Mouse (Mus musculus) liver, embryonic 12.5 days (tissue): Measurements from ENCODE around the gene Dnase1l3. TPM values are rescaled to one million over a fixed set of nuclear protein-coding genes. Genes with fewer than 3 reads are reported as not detected.
A peak's percentile ranks its signal among the peaks of the same experiment; 100 is the strongest.
"Not testable (repeated sequence)": the region's sequence is repeated elsewhere in the genome, so short reads cannot be mapped to it uniquely, and the experiment has no call there.

Experiments used
- ATAC-seq: fragments of 200-750 bp; cut with Nextera tagmentation; 2 replicates; pipeline ENCODE4 v1.8.0; 2017; ENCODE audit warnings: moderate number of reproducible peaks, mild to moderate bottlenecking, moderate library complexity
- H3K27ac ChIP-seq: fragments of 300-500 bp; sonication (generic); 2 replicates; pipeline ENCODE4 v1.5.1; 2016; ENCODE audit warnings: mild to moderate bottlenecking
- H3K27me3 ChIP-seq: fragments of 300-500 bp; sonication (generic); replicated peaks from 2 replicates; pipeline ENCODE4 v1.6.1; 2016; ENCODE audit warnings: mild to moderate bottlenecking, moderate library complexity
- H3K36me3 ChIP-seq: fragments of 300-500 bp; sonication (generic); 2 replicates; pipeline ENCODE4 v1.6.1; 2016; ENCODE audit warnings: mild to moderate bottlenecking, moderate library complexity
- H3K4me1 ChIP-seq: fragments of 300-500 bp; sonication (generic); 2 replicates; pipeline ENCODE4 v1.6.1; 2016
- H3K4me2 ChIP-seq: fragments of 300-500 bp; sonication (generic); 2 replicates; pipeline ENCODE4 v1.6.1; 2016; ENCODE audit warnings: mild to moderate bottlenecking, moderate library complexity
- H3K4me3 ChIP-seq: fragments of 300-500 bp; sonication (generic); 2 replicates; pipeline ENCODE4 v1.5.1; 2016; ENCODE audit warnings: mild to moderate bottlenecking, moderate library complexity
- H3K9ac ChIP-seq: fragments of 300-500 bp; sonication (generic); 2 replicates; pipeline ENCODE4 v1.6.1; 2016; ENCODE audit warnings: mild to moderate bottlenecking, moderate library complexity
- H3K9me3 ChIP-seq: fragments of 300-500 bp; sonication (generic); replicated peaks from 2 replicates; pipeline ENCODE4 v1.6.1; 2016; ENCODE audit warnings: mild to moderate bottlenecking, moderate library complexity
- WGBS: fragments of 180-500 bp; shearing (Covaris S2); methylation state at CpG from one replicate; pipeline ENCODE4 v1.1.7; 2016; ENCODE audit not compliant: insufficient replicate concordance; 5-methylcytosine and 5-hydroxymethylcytosine counted together
- polyA plus RNA-seq: library from polyadenylated mRNA; unstranded; fragments of >200 nt; fragmentation: Nextera tagmentation; extraction: Ambion mirVana; gene quantifications from 2 replicates; pipeline ENCODE4 v1.2.1, GENCODE M21; 2016

Dnase1l3 gene
- polyA plus RNA-seq, 1 experiment from 2014 or later = 0.79 TPM

- no peak for ATAC-seq
- WGBS = 69% methylated on average over 10 of the region's 10 CpGs
These were observed 13.6 kb upstream of the Dnase1l3 start for GRCm38 (mm10) chr14:8007923-8008322.

GRCm38 (mm10) chr14:8007486-8007885 lies 13.1 kb upstream of the Dnase1l3 start:
- no peak for ATAC-seq
- Histone ChIP-seq H3K4me1 (peaks cover 2% of the 10 kb centered on the region; the same call in 1 of the 2 replicates), H3K4me2 (no peak overlapping the region), H3K36me3 (no peaks in the 10 kb centered on the region), H3K9me3 (no peaks in the 10 kb centered on the region), H3K9ac (no peak overlapping the region), H3K27ac (no peak overlapping the region), H3K4me3 (no peak overlapping the region), H3K27me3 (peaks cover 22% of the 10 kb centered on the region)
- 64% methylated on average over 2 of the region's 2 CpGs for WGBS

More at GRCm38 (mm10) chr14:8007923-8008322, 13.6 kb upstream of the Dnase1l3 start:
- Histone ChIP-seq H3K9me3 (no peaks in the 10 kb centered on the region), H3K27ac (no peak overlapping the region), H3K4me1 (no peaks in the 10 kb centered on the region; the same call in 1 of the 2 replicates), H3K4me2 (no peak overlapping the region), H3K27me3 (peaks cover 18% of the 10 kb centered on the region), H3K4me3 (no peak overlapping the region), H3K9ac (no peak overlapping the region), H3K36me3 (no peaks in the 10 kb centered on the region)

DNA sequence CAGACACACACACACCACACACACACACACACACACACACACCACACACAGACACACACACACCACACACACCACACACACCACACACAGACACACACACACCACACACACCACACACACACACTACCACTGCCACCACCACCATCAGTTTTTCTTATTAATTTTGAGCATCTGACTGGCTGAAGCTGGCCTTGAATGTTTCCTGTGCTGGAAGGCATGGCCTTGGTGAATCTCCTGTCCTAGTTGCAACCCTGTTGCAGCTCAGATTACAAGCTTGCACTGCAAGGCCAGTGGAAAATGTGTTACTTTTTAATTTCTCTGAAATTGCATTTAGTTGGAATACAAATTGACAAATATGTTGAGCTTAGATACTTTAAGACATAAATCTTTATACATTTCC lies 12.7 kb upstream of the Dnase1l3 start:
- no peak overlapping the region for H3K27ac ChIP-seq
- H3K27me3 ChIP-seq = peaks cover 26% of the 10 kb centered on the region
- ATAC-seq = no peak
- H3K9me3 ChIP-seq = no peaks in the 10 kb centered on the region
- H3K4me3 ChIP-seq = no peak overlapping the region
- no peak overlapping the region for H3K4me2 ChIP-seq
- H3K36me3 ChIP-seq = no peaks in the 10 kb centered on the region
- no peak overlapping the region for H3K9ac ChIP-seq
- H3K4me1 ChIP-seq = peaks cover 5% of the 10 kb centered on the region; the same call in 1 of the 2 replicates

GRCm38 (mm10) chr14:8006061-8006460 lies 11.7 kb upstream of the Dnase1l3 start:
- H3K4me2 ChIP-seq, H3K4me3 ChIP-seq, H3K9ac ChIP-seq, H3K36me3 ChIP-seq, H3K9me3 ChIP-seq, ATAC-seq, H3K27ac ChIP-seq: not testable (repeated sequence)
- 48% methylated on average over 3 of the region's 3 CpGs for WGBS
- Histone ChIP-seq H3K4me1 (peaks cover 11% of the 10 kb centered on the region), H3K27me3 (peaks cover 36% of the 10 kb centered on the region)

DNA sequence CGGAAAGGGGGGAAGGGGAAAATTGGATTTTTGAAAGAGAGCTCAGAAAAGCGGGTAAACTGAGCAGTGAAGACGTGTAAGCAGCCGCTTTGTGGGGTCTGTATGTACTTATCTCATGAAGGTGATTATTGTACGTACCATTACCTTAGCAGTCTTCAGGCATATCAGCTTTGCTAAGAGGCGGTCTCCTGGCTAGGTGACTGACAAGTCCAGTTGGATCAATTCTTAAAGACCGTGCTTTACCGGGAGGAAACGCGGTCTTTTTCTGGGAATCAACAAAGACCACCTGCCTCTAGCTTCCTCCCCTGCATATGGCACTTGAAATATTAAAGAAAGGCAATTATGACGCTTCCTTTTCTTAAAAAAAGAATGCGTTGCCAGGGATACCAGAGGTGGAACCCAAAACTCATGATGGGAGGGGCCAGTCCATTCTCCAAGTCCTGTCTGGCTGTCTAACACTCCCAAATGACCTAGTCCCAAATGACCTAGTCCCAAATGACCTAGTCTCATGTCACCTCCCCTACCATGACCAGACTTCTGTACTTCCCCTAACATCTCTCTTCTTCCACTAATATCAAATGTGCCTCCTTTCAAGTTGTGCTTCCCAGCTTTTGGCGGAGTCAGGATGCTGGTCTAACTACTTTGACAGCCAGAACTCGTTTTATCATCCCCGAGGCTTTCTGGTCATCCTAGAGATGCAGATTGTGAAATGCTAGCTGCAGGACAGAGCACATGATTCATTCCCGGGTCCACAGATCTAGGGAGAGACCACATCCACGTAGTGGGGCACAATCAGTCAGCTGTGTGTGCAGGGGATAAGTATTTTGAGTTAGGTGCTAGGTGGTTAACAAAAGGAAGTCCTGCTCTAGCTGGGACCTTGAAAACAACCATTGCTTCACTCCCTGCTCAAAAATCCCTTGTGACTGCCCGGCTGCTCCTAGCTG lies 9.6 kb upstream of the Dnase1l3 start:
- no peak for ATAC-seq
- H3K4me3 ChIP-seq = peak overlapping the region; percentile 54
- H3K4me2 ChIP-seq = peak overlapping the region; percentile 69
- peak overlapping the region; percentile 50; the same call in 1 of the 2 replicates for H3K9ac ChIP-seq
- peaks cover 57% of the 10 kb centered on the region for H3K27me3 ChIP-seq
- H3K36me3 ChIP-seq = no peaks in the 10 kb centered on the region
- H3K27ac ChIP-seq = no peak overlapping the region
- peaks cover 13% of the 10 kb centered on the region for H3K4me1 ChIP-seq
- 42% methylated on average over 18 of the region's 18 CpGs for WGBS
- no peaks in the 10 kb centered on the region for H3K9me3 ChIP-seq

DNA sequence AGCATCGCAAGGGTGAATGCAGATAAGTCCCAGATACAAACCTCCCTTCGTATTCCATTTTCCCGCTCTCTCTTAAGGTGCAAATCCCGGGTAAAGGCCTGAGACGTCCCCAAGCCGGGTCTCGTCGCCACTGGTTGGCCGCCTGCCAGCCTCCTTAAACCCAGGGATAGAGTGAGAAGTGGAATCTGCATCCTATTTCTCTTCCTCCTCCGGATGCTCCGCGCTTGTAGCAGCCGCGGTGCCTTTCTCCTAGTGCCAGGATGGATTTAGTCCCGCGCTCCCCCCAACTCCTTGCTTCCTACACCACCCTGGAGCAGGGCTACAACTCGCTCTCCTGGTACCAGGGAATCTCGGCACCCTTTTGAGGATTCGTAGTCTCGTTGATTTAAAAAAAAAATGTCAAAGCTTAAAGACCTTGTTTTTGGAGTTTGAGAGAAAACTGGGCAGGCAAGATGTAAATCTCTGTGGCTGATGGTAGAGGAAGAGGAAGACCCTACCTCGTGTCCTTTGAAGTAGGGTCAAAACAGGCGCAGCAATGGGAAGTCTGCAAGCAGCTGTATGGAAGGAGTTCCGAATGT lies 8.8 kb upstream of the Dnase1l3 start:
- peak overlapping the region; percentile 54 for H3K4me3 ChIP-seq
- ATAC-seq = no peak
- peak overlapping the region; percentile 50 for H3K9ac ChIP-seq
- H3K9me3 ChIP-seq = no peaks in the 10 kb centered on the region
- peaks cover 13% of the 10 kb centered on the region for H3K4me1 ChIP-seq
- H3K27ac ChIP-seq = no peak overlapping the region
- H3K36me3 ChIP-seq = no peaks in the 10 kb centered on the region
- peaks cover 64% of the 10 kb centered on the region for H3K27me3 ChIP-seq
- WGBS = 2% methylated on average over 23 of the region's 23 CpGs
- H3K4me2 ChIP-seq = peak overlapping the region; percentile 69

DNA sequence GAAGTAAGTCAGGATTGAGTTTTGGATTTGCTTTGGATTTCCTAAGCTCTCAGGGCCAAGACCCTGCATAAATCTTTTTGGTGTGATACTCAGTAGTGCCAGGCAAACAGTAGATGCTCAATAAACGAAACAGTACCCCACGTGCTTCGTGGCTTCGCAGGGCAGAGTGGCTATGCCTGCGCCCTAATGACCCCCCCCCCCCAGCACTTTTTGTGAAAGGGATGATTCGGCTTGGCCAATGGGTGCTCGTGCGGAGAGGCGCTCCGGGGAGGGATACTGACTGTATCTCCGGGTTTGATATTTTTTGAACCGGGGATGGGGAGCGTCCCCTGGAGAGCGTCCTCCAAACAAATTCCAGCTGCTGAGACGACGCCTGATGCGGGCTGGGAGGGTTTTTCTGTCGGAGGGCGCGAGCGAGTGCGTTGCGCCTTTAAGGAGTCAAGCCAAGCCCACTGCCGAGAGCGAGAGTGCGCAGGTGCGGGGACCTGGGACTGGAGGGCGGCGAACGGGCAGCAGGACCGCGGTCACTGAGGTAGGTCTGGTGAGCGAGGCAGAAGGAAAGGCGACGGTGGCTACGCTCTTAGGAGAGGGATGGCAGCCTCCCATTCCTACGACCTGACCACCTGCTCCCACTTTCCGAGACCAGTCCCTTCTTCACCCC lies 8.2 kb upstream of the Dnase1l3 start, which contains the start of gene Abhd6:
Gene Abhd6 (plus strand): TSS at position 471 of the 661 bp plus-strand sequence.
- peak within 1 kb of the TSS; percentile 50 for H3K9ac ChIP-seq
- peaks cover 64% of the 10 kb centered on the region for H3K27me3 ChIP-seq
- H3K36me3 ChIP-seq = no peaks in the 10 kb centered on the region
- no peaks in the 10 kb centered on the region for H3K9me3 ChIP-seq
- H3K4me1 ChIP-seq = peaks cover 13% of the 10 kb centered on the region
- peak within 1 kb of the TSS; percentile 54 for H3K4me3 ChIP-seq
- no peak within 1 kb of the TSS for H3K27ac ChIP-seq
- whole genome bisulfite sequencing = 3% methylated on average over 38 of the region's 38 CpGs
- peak; percentile 52; the same call in 1 of the 2 replicates for ATAC-seq
- peak within 1 kb of the TSS; percentile 69 for H3K4me2 ChIP-seq

GRCm38 (mm10) chr14:8000831-8001685 lies 6.7 kb upstream of the Dnase1l3 start:
- H3K27me3 ChIP-seq = peaks cover 64% of the 10 kb centered on the region
- no peak overlapping the region for H3K27ac ChIP-seq
- no peak overlapping the region for H3K4me3 ChIP-seq
- H3K9ac ChIP-seq = no peak overlapping the region
- peak overlapping the region; percentile 18; the same call in 1 of the 2 replicates for H3K4me2 ChIP-seq
- ATAC-seq = no peak
- H3K4me1 ChIP-seq = peaks cover 13% of the 10 kb centered on the region
- no peaks in the 10 kb centered on the region for H3K9me3 ChIP-seq
- 22% methylated on average over 17 of the region's 17 CpGs for WGBS
- no peaks in the 10 kb centered on the region for H3K36me3 ChIP-seq

GRCm38 (mm10) chr14:8000247-8000646 lies 5.9 kb upstream of the Dnase1l3 start:
- WGBS = 62% methylated on average over 5 of the region's 5 CpGs
- Histone ChIP-seq H3K27me3 (peaks cover 64% of the 10 kb centered on the region), H3K36me3 (no peaks in the 10 kb centered on the region), H3K4me2 (no peak overlapping the region), H3K27ac (no peak overlapping the region), H3K9me3 (no peaks in the 10 kb centered on the region), H3K9ac (no peak overlapping the region), H3K4me3 (no peak overlapping the region), H3K4me1 (peaks cover 13% of the 10 kb centered on the region)
- no peak for ATAC-seq

- no peak for ATAC-seq
- H3K36me3 ChIP-seq = no peaks in the 10 kb centered on the region
- H3K9ac ChIP-seq = no peak overlapping the region
- H3K4me2 ChIP-seq = no peak overlapping the region
- no peak overlapping the region for H3K27ac ChIP-seq
- peaks cover 13% of the 10 kb centered on the region for H3K4me1 ChIP-seq
- WGBS = 63% methylated on average over 5 of the region's 5 CpGs
- H3K4me3 ChIP-seq = no peak overlapping the region
- no peaks in the 10 kb centered on the region for H3K9me3 ChIP-seq
- H3K27me3 ChIP-seq = peaks cover 61% of the 10 kb centered on the region
These were observed 5.1 kb upstream of the Dnase1l3 start for GRCm38 (mm10) chr14:7999435-7999834.

- ATAC-seq = no peak
- Histone ChIP-seq H3K9ac (no peak overlapping the region), H3K27ac (no peak overlapping the region), H3K4me2 (no peak overlapping the region), H3K4me1 (peaks cover 13% of the 10 kb centered on the region), H3K4me3 (no peak overlapping the region), H3K27me3 (peaks cover 57% of the 10 kb centered on the region), H3K36me3 (no peaks in the 10 kb centered on the region), H3K9me3 (no peaks in the 10 kb centered on the region)
- 57% methylated on average over 3 of the region's 3 CpGs for WGBS
These were observed 4.7 kb upstream of the Dnase1l3 start for GRCm38 (mm10) chr14:7999030-7999429.
